Mouse (Mus musculus) telencephalon, adult 2 months (tissue): ENCODE results near the gene Nacad.

Experiments
- DNase-seq: peaks from one replicate; pipeline ENCODE4 v3.0.0-alpha.2; 2011; ENCODE audit warnings: low read depth, low spot score

Gene Nacad

GRCm38 (mm10) chr11:6581560-6581959 is 24.3 kb downstream of the Nacad start:
- DNase-seq: no peak

GRCm38 (mm10) chr11:6580065-6580750 is 25.6 kb downstream of the Nacad start:
- DNase-seq: no peak

GRCm38 (mm10) chr11:6579361-6579760 is 26.5 kb downstream of the Nacad start:
- DNase-seq: no peak

- DNase-seq: no peak
Measured at GRCm38 (mm10) chr11:6576151-6576550, 29.7 kb downstream of the Nacad start.

- no peak for DNase-seq
Measured at GRCm38 (mm10) chr11:6569410-6569777, 36.5 kb downstream of the Nacad start.

GRCm38 (mm10) chr11:6568584-6569409 is 37.1 kb downstream of the Nacad start:
- DNase-seq: peak; percentile 63

- no peak for DNase-seq
Measured at GRCm38 (mm10) chr11:6567951-6568350, 37.9 kb downstream of the Nacad start.

- DNase-seq: no peak
Measured at GRCm38 (mm10) chr11:6566496-6566895, 39.4 kb downstream of the Nacad start.

- DNase-seq: no peak
Measured at GRCm38 (mm10) chr11:6563201-6563600, 42.7 kb downstream of the Nacad start.

- no peak for DNase-seq
Measured at GRCm38 (mm10) chr11:6562359-6562758, 43.5 kb downstream of the Nacad start.

- no peak for DNase-seq
Measured at GRCm38 (mm10) chr11:6561474-6561873, 44.4 kb downstream of the Nacad start.

- DNase-seq: no peak
Measured at GRCm38 (mm10) chr11:6560655-6561360, 45.0 kb downstream of the Nacad start.

- DNase-seq: no peak
Measured at GRCm38 (mm10) chr11:6559996-6560395, 45.9 kb downstream of the Nacad start.

GRCm38 (mm10) chr11:6558234-6558633 is 47.6 kb downstream of the Nacad start:
- DNase-seq: no peak

- DNase-seq: no peak
Measured at GRCm38 (mm10) chr11:6550201-6550600, 55.7 kb downstream of the Nacad start.

- no peak for DNase-seq
Measured at GRCm38 (mm10) chr11:6549770-6550169, 56.1 kb downstream of the Nacad start.
